Mouse (Mus musculus) right cerebral cortex, adult 18-20 months (tissue): Measurements from ENCODE around the gene Lsm7.

ENCODE experiments used
- DNase-seq: peaks from one replicate; pipeline ENCODE4 v3.0.0; 2022; ENCODE audit warnings: mixed read lengths

Gene Lsm7

GRCm38 (mm10) chr10:80874035-80874434, 19.0 kb upstream of the Lsm7 start:
- DNase-seq, result no peak

- no peak for DNase-seq
Measured at GRCm38 (mm10) chr10:80871581-80871980, 16.6 kb upstream of the Lsm7 start, which contains the start of gene Tmprss9. Gene Tmprss9, plus strand, starts transcription at chr10:80871848.

GRCm38 (mm10) chr10:80870993-80871392, 16.0 kb upstream of the Lsm7 start:
- DNase-seq, result no peak

GRCm38 (mm10) chr10:80864446-80864845, 9.4 kb upstream of the Lsm7 start:
- DNase-seq, result no peak

- no peak for DNase-seq
Measured at GRCm38 (mm10) chr10:80862305-80862704, 7.3 kb upstream of the Lsm7 start.

GRCm38 (mm10) chr10:80858350-80858935, 3.4 kb upstream of the Lsm7 start:
- DNase-seq, result no peak

- DNase-seq, result no peak
Measured at GRCm38 (mm10) chr10:80857848-80858247, 2.8 kb upstream of the Lsm7 start.

- peak; percentile 48 for DNase-seq
Measured at GRCm38 (mm10) chr10:80857386-80857785, 2.4 kb upstream of the Lsm7 start.

GRCm38 (mm10) chr10:80856908-80857307, 1.9 kb upstream of the Lsm7 start:
- DNase-seq, result no peak

- no peak for DNase-seq
Measured at GRCm38 (mm10) chr10:80856267-80856666, 1.3 kb upstream of the Lsm7 start.

- no peak for DNase-seq
Measured at GRCm38 (mm10) chr10:80855749-80856073, 702 bp upstream of the Lsm7 start.

GRCm38 (mm10) chr10:80848571-80848970, 6.4 kb downstream of the Lsm7 start:
- no peak for DNase-seq

GRCm38 (mm10) chr10:80845732-80846131, 9.3 kb downstream of the Lsm7 start:
- peak; percentile 79 for DNase-seq

GRCm38 (mm10) chr10:80845055-80845693, 9.8 kb downstream of the Lsm7 start:
- DNase-seq, result no peak

- DNase-seq, result peak; percentile 69
Measured at GRCm38 (mm10) chr10:80843931-80844547, 11.0 kb downstream of the Lsm7 start, which contains the start of gene Lingo3. Gene Lingo3, minus strand, starts transcription at chr10:80844039.

GRCm38 (mm10) chr10:80843087-80843930, 11.7 kb downstream of the Lsm7 start:
- no peak for DNase-seq

GRCm38 (mm10) chr10:80842334-80842733, 12.7 kb downstream of the Lsm7 start:
- DNase-seq, result peak; percentile 79

- no peak for DNase-seq
Measured at GRCm38 (mm10) chr10:80841685-80842084, 13.3 kb downstream of the Lsm7 start.

GRCm38 (mm10) chr10:80839848-80840247, 15.2 kb downstream of the Lsm7 start:
- DNase-seq, result no peak

- DNase-seq, result no peak
Measured at GRCm38 (mm10) chr10:80838346-80838912, 16.6 kb downstream of the Lsm7 start.

GRCm38 (mm10) chr10:80837827-80838226, 17.2 kb downstream of the Lsm7 start:
- DNase-seq, result no peak

GRCm38 (mm10) chr10:80836949-80837379, 18.0 kb downstream of the Lsm7 start:
- DNase-seq, result no peak

GRCm38 (mm10) chr10:80835617-80836016, 19.4 kb downstream of the Lsm7 start:
- no peak for DNase-seq
